Mouse (Mus musculus) kidney, postnatal 10 days (tissue): ENCODE measurements at regions not wholly inside any gene's neighbourhood (a gene's known extent, or its start where the extent isn't known, plus 50 kb on each side); places are given as distances from the start of the nearest gene placed in this dataset.

Source experiments
- DNase-seq: peaks from one replicate; pipeline ENCODE4 v3.0.0; 2021; ENCODE audit warnings: mixed read lengths

GRCm38 (mm10) chr19:6684921-6685320, 142.1 kb upstream of the Slc22a12 start:
- no peak for DNase-seq

GRCm38 (mm10) chr19:6679392-6680307, 136.8 kb upstream of the Slc22a12 start:
- no peak for DNase-seq

DNA sequence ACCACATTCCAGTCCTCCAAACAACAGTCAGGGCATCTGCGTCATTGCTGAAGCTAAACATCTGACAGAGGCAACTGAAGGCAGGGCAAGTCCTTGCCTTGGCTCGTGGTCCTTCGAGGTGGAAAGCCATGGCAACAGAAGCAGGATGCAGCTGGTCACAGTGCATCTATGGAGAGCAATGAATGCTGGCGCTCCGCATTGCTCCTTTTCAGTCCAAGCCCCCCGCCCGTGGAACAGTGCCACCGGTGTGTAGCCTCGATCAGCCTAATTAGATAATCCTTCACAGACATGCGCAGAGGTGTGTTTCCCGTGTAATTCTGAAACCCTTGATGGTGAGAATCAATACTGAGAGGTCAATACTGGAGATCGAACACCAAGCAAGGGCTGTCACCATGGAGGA, 134.7 kb upstream of the Slc22a12 start:
- DNase-seq = no peak

GRCm38 (mm10) chr19:6675586-6675985, 132.8 kb upstream of the Slc22a12 start:
- DNase-seq = no peak

DNA sequence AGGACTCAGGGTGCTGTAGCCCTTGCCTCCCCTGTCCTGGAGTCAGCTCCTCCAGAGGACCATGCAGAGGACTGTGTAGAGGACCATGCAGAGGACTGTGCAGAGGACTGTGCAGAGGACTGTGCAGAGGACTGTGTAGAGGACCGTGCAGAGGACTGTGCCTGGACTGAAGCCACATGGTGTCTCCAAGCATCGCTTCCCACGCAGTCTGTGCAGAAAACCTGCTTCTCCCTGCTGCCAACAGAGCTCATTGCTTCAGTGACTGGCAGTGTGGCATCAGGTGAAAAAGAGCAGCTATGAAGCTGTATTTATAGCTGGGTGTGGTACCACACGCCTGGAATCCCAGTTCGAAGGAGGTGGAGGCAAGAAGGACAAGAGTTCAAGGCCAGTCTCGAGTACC, 128.9 kb upstream of the Slc22a12 start:
- DNase-seq = no peak

GRCm38 (mm10) chr19:6669881-6670280, 127.0 kb upstream of the Slc22a12 start:
- DNase-seq = no peak

- no peak for DNase-seq
Measured at GRCm38 (mm10) chr19:6668545-6668944, 125.7 kb upstream of the Slc22a12 start.

- no peak for DNase-seq
Measured at GRCm38 (mm10) chr19:6666187-6666722, 123.4 kb upstream of the Slc22a12 start.

GRCm38 (mm10) chr19:6665264-6666054, 122.6 kb upstream of the Slc22a12 start:
- DNase-seq = no peak

DNA sequence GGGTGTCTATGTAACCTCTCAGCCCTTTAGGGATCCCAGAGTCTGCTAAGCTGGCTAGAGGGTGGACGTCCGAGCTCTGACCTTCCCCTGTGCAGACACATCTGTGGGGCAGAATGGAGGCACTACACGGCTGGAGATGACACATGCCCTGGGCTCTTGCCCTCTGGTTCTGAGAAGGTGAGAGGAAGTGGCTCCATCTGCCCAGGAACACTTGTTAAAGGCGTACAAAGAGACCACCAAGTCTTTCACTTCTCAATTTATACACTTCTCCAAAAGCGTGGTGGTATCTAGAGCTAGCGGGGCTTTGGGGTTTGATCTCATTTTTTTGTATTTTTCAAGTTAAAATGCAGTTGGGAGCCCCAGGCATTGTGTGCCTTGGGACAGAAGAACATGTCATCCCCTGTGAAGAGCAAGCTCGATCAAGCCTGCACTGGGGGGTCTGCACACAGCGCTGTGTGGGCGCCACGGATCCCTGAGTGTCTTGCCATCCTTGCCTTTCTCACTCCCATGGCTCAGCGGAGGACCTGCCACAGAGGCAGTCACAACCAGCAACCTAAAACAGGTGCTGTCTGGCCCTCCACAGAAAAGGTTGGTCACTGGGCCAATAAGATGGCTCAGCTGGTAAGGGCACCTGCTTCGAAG, 121.6 kb upstream of the Slc22a12 start:
- no peak for DNase-seq

DNA sequence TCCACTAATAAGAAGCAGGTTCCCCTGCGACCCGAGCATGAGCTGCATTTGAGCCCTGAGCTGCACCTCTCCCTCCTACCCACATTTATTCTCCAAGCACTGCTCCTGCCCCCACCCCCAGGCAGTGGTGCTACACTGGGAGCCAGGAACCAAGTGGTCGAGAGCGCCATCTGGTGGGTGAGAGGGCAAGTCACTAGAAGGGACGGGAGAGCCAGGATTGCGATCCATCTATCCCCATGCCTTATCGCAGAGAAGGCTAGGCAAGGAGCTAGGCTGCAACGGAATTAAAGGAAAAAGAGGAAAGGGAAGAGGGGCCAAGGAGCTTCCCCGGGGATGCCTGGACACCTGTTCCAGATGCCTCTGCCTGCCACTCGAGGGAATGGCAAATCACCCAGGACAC, 120.6 kb upstream of the Slc22a12 start:
- DNase-seq = peak; percentile 93

GRCm38 (mm10) chr19:6662346-6662939, 119.6 kb upstream of the Slc22a12 start:
- DNase-seq = no peak

DNA sequence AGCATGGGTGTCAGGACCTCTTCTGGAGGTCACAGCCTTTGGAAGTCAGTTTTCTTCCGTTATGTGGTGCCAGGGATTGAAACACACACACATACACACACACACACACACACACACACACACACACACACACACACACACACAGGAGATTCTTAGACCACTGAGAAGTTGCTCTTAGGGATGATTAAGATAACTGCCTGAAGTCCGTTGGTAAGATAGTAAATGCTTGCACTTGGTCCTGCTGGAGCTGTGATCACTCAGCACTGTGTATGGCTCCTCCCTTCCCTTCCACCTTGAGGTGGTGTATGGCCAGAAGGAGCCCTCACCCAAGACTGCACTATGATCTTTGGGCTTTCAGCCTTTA, 118.7 kb upstream of the Slc22a12 start:
- DNase-seq = no peak

- DNase-seq = no peak
Measured at GRCm38 (mm10) chr19:6660723-6661507, 118.1 kb upstream of the Slc22a12 start.

GRCm38 (mm10) chr19:6660157-6660556, 117.3 kb upstream of the Slc22a12 start:
- DNase-seq = no peak

- no peak for DNase-seq
Measured at GRCm38 (mm10) chr19:6654550-6654949, 111.7 kb upstream of the Slc22a12 start.

DNA sequence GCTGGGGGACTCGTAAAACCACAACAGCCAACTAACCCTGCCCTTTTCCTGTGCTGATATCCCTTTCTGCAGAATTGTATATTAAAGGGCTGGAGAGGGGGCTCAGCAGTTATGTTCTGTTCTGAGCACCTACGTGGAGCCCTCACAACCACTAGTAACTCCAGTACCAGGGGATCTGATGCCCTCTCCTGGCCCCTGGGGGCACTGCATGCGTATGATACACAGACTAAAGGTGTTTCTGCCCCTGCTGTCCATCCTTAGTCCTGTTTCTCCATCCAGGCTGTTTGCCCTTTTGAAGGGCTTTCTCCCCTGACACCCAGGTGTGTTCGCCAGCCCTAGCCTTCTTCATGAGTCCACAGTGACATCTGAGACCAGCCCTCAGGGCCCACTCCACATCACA, 109.9 kb upstream of the Slc22a12 start:
- DNase-seq = peak; percentile 34

- DNase-seq = no peak
Measured at GRCm38 (mm10) chr19:6651192-6651591, 108.4 kb upstream of the Slc22a12 start.

DNA sequence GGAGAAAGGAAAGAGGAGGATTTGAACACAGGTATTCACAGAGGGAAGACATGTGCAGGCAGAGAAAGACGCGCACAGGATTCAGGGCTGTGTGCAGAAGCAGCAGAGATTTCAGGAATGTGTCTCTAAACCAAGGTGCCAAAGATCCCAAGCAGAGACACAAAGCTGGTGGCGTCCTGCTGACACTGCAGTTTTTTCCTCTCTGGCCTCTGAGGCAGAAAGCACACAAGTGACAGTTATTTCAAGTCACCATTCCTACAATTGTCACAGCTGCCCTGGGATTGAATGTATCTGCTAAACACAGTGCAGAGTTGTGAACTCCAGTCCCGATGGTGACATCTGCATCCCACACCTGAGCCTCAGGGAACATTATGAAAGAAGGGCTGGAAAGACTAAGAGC, 107.1 kb upstream of the Slc22a12 start:
- DNase-seq = no peak

GRCm38 (mm10) chr19:6647686-6648085, 104.9 kb upstream of the Slc22a12 start:
- no peak for DNase-seq

- no peak for DNase-seq
Measured at GRCm38 (mm10) chr19:6647216-6647615, 104.4 kb upstream of the Slc22a12 start.

DNA sequence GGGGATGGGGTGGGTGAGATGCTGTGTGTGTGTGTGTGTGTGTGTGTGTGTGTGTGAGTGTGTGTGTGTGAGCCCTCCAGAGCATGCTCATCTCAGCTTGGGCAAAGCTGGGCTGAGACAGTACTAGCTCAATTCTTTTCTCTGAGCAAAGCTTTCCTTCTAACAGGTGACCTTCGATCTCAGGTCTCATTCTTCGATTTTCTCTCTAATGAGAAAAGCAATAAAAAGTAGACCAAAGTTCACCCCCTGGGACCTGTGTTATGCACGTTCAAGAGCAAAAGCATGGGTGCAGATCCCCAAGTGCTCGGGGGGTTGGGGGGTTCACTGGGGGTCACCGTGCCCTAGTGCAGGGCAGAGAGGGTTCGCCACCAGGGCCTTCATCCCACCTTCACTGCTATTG, 103.1 kb upstream of the Slc22a12 start:
- no peak for DNase-seq
